Mouse (Mus musculus) forebrain, postnatal 0 days (tissue): ENCODE measurements around the gene Repin1. TPM values are rescaled to one million over a fixed set of nuclear protein-coding genes. Genes with fewer than 3 reads are reported as not detected.

Experiments used
- ATAC-seq: fragments of 200-750 bp; cut with Nextera tagmentation; 2 replicates; pipeline ENCODE4 v1.8.0; 2017; ENCODE audit warnings: mild to moderate bottlenecking, moderate library complexity
- DNase-seq: peaks from one replicate; pipeline ENCODE4 v3.0.0-alpha.2; 2015
- H3K27ac ChIP-seq: fragments of 300-500 bp; sonication (generic); 2 replicates; pipeline ENCODE4 v1.5.1; 2014; ENCODE audit warnings: low read depth, mild to moderate bottlenecking, antibody characterized with exemption, low read length, moderate library complexity, mixed read lengths
- H3K27me3 ChIP-seq: fragments of 300-500 bp; sonication (generic); 2 replicates; pipeline ENCODE4 v1.6.1; 2014; ENCODE audit warnings: mild to moderate bottlenecking, low read length, mixed read lengths; ENCODE audit not compliant: insufficient read depth
- H3K36me3 ChIP-seq: fragments of 300-500 bp; sonication (generic); 2 replicates; pipeline ENCODE4 v1.6.1; 2014; ENCODE audit warnings: mild to moderate bottlenecking, moderate library complexity; ENCODE audit not compliant: insufficient read depth
- H3K4me1 ChIP-seq: fragments of 300-500 bp; sonication (generic); 2 replicates; pipeline ENCODE4 v1.6.1; 2014; ENCODE audit warnings: antibody characterized with exemption; ENCODE audit not compliant: insufficient read depth
- H3K4me2 ChIP-seq: fragments of 300-500 bp; sonication (generic); 2 replicates; pipeline ENCODE4 v1.6.1; 2014; ENCODE audit warnings: low read depth, mild to moderate bottlenecking, moderate library complexity
- H3K4me3 ChIP-seq: fragments of 300-500 bp; sonication (generic); 2 replicates; pipeline ENCODE4 v1.5.1; 2014; ENCODE audit warnings: low read depth, low read length, mixed read lengths
- H3K9ac ChIP-seq: fragments of 300-500 bp; sonication (generic); 2 replicates; pipeline ENCODE4 v1.6.1; 2014; ENCODE audit warnings: mild to moderate bottlenecking
- H3K9me3 ChIP-seq: fragments of 300-500 bp; sonication (generic); 2 replicates; pipeline ENCODE4 v1.6.1; 2016; ENCODE audit warnings: low read length
- CTCF ChIP-seq: sonication (generic); IDR thresholded peaks from 2 replicates; pipeline ENCODE4 v1.5.1; 2016; ENCODE audit warnings: antibody characterized with exemption, control low read depth, low read depth
- WGBS: fragments of 180-500 bp; shearing (Covaris S2); extraction: QIAGEN DNeasy Blood & Tissue Kit; methylation state at CpG from one replicate; pipeline ENCODE4 v1.1.7; 2014; 5-methylcytosine and 5-hydroxymethylcytosine counted together
- polyA plus RNA-seq: library from polyadenylated mRNA; unstranded; fragments of >200 nt; fragmentation: Nextera tagmentation; extraction: Ambion mirVana; gene quantifications from 2 replicates; pipeline ENCODE4 v1.2.1, GENCODE M21; 2015
- total RNA-seq: library from RNA; depleted of rRNA; stranded (reverse); fragments of >200 nt; gene quantifications from 2 replicates; pipeline ENCODE4 v1.2.3, GENCODE M21; 2014

Repin1 gene
- total and polyA plus RNA-seq, 2 experiments from 2014 or later: 29.3 to 55.0 TPM

DNA sequence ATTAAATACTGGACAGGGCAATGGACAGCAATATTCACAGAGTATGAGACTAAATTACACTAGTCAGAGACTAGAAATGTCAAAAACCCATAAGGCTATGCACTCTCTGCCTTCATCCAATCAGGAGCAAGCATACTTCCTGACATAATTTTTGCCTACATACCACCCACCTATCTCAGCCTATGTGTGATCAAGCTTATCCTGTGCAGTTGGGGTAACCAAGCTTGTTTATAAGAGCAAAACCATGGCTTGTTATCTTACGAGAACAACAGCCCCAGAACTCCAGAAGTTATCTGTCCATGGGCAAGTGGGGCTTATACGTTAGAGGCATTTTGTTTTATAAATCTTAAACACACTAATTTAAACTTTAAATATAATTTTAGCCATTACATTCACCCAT is 41.4 kb downstream of the Repin1 start:
- Histone ChIP-seq H3K36me3 (0 out of 2 replicates have a peak, but pooled peaks cover 6% of the 10 kb centered on the region), H3K9ac (no peak overlapping the region), H3K9me3 (no peaks in the 10 kb centered on the region), H3K4me3 (no peak overlapping the region), H3K27ac (no peak overlapping the region), H3K27me3 (no peaks in the 10 kb centered on the region), H3K4me1 (no peaks in the 10 kb centered on the region), H3K4me2 (no peak overlapping the region)
- no peak for TF ChIP-seq CTCF
- DNase-seq (no peak), ATAC-seq (no peak)
- WGBS: 93% methylated on average over 2 of the region's 2 CpGs

DNA sequence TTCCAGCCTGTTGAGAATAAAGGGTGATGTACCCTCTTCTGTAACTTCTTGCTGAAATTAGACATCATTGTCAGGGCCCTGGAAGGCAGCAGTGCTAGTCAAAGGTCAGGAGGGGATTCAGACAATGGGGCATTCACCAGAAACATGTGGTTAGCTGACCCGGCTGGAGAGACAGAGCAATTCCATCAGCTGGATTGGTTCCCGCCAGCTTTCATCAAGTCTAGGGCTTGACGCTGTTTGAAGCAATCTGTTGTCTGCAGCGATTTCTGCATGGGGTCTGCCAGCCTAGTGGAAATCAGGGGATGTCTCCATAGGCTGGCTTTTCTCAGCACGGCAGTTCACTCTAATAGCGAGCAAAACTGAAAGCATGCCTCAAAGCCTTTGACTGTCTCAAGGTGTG is 42.8 kb downstream of the Repin1 start:
- Histone ChIP-seq H3K27me3 (no peaks in the 10 kb centered on the region), H3K9me3 (no peaks in the 10 kb centered on the region), H3K9ac (no peak overlapping the region), H3K4me2 (no peak overlapping the region), H3K27ac (no peak overlapping the region), H3K36me3 (0 out of 2 replicates have a peak, but pooled peaks cover 4% of the 10 kb centered on the region), H3K4me3 (no peak overlapping the region), H3K4me1 (no peaks in the 10 kb centered on the region)
- 46% methylated on average over 6 of the region's 6 CpGs for WGBS
- no peak for TF ChIP-seq CTCF
- ATAC-seq (no peak), DNase-seq (no peak)

DNA sequence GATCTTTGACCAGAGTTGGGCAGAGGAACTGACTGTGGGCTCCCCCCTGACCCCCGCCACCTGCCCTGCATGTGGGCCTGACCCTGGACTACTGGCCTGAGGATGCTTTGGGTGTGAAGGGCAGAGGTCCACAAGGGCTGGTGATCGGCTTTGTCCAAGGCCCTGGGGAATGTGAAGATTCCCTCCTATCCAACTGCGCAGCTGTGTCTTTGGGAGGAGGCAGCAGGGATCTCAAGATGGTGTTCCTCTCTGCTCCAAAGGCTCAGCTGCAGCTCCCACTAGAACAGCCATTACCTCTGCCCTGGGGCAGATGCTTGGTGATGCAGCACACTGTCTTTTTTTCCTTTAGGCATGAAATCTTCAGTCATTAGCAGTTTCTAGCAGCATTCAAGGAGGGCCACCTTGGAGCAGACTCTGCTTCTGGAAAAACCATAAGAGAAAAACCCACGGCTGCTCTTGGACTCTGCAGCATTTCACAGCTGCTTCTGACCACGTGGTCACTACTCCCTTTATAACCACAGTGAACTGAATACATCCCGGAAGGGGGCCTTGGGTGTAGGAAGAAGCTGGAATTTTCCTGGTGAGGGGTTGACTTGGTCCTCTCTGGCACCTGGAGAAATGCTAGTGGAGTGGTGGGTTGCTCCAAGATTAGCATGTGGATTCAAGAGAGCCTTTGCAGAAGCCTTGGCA is 44.3 kb downstream of the Repin1 start:
- Histone ChIP-seq H3K36me3 (no peaks in the 10 kb centered on the region), H3K9ac (no peak overlapping the region), H3K4me3 (no peak overlapping the region), H3K9me3 (no peaks in the 10 kb centered on the region), H3K27me3 (no peaks in the 10 kb centered on the region), H3K27ac (no peak overlapping the region), H3K4me2 (no peak overlapping the region), H3K4me1 (no peaks in the 10 kb centered on the region)
- DNase-seq: no peak
- TF ChIP-seq CTCF: no peak
- WGBS: 72% methylated on average over 6 of the region's 6 CpGs
- ATAC-seq: no peak

DNA sequence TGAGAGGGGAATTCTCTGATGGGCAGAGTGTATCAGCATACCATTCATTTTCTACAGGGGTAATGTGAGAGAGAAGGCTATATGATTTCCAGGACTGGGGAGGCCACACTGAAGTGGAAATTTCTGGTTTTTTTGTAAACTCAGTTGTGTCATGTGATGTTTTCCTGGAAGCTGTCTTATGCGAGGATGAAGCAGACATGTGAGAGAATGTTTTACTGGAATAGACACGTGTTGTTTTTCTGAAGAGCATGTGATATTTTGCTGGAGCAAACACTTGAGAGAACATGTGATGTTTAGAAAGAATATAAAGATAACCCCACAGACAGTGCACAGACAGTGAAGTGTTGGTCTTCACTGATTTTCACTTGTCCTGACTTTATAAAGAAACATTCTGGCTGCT is 44.9 kb downstream of the Repin1 start:
- ATAC-seq (no peak), DNase-seq (no peak)
- no peaks in the 10 kb centered on the region for H3K9me3 ChIP-seq
- WGBS: 60% methylated on average over 2 of the region's 2 CpGs
- no peak overlapping the region for H3K9ac ChIP-seq
- H3K27ac ChIP-seq: no peak overlapping the region
- H3K4me2 ChIP-seq: no peak overlapping the region
- no peak for TF ChIP-seq CTCF
- H3K27me3 ChIP-seq: no peaks in the 10 kb centered on the region
- no peak overlapping the region for H3K4me3 ChIP-seq
- H3K36me3 ChIP-seq: no peaks in the 10 kb centered on the region
- no peaks in the 10 kb centered on the region for H3K4me1 ChIP-seq

DNA sequence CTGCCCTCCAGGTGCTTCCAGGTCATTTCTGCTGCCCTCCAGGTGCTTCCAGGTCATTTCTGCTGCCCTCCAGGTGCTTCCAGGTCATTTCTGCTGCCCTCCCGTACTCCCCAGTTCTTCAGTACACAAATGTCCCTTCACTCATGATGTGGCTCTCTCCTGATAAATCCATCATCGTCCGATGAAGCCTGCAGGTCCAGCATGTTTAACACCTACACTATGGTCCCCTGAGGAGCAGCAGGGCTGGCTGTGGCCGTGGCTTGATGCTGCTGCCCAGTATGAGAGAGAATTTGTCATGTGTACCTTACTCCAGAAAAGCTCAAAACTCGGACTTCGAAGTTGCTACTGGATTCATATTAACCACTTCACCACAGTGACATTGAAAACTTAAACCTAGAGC is 47.7 kb downstream of the Repin1 start:
- Histone ChIP-seq H3K27ac (no peak overlapping the region), H3K4me2 (no peak overlapping the region), H3K27me3 (no peaks in the 10 kb centered on the region), H3K36me3 (no peaks in the 10 kb centered on the region), H3K4me1 (no peaks in the 10 kb centered on the region), H3K9ac (no peak overlapping the region), H3K9me3 (no peaks in the 10 kb centered on the region), H3K4me3 (no peak overlapping the region)
- WGBS: 77% methylated on average over 6 of the region's 6 CpGs
- DNase-seq (no peak), ATAC-seq (no peak)
- TF ChIP-seq CTCF: no peak

DNA sequence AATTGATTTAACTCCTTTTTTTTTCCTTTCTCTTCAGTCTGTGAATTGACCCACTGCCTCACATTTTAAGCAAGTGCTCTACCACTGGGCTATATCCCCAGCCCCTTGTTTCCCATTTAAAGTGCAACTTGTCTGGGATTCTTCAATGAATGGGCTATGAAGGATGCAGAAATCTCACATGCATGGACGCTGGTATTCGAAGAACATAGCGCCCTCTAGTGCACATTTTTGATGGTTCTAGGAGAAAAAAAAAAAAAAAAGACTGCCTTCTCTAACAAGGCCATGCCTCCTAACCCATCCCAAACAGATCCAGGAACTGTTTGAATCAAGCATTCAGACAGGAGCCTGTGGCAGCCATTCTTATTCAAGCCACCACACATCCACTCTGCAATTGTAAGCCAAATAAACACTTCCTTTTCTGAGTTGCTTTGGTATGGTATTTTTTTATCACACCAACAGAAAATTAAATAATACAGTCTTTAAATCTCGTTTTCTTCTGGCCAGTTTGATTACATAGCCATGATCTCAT is 49.1 kb downstream of the Repin1 start:
- Histone ChIP-seq H3K9me3 (no peaks in the 10 kb centered on the region), H3K36me3 (no peaks in the 10 kb centered on the region)
- ATAC-seq: peak; percentile 61

DNA sequence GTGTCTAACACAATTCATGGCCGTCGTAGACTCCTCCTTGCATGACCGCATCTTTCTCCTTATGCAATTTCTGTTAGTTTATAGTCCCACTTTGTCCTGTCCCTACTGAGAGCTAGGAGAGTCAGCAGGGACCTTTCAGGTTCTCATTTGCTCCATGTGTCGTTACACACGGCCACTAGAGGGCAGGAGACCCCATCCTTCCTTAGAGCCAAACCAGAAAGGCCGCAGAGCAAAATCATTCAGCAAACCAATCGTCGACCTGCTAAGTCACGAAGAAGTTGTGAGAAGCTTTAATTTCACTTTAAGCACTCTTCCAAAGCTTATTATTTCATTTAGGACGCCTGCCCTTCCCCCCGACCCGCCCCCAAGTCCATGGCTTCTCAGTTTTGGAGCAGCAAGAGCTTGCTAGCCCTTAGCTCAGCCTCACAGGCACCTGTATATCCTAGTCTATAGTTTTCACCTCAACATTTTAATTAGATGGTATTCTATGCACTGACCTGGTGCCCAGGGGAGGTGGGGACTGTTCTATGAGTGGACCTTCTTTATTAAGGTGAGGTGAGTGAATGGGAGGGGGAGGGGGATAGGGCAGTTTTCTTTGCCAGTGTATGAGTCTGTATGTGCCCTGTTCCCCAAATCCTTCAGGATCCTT is 52.1 kb downstream of the Repin1 start:
- 13% methylated on average over 12 of the region's 12 CpGs for WGBS

More for the DNA sequence above, 49.1 kb downstream of the Repin1 start:
- Histone ChIP-seq H3K4me2 (no peak overlapping the region), H3K9ac (no peak overlapping the region), H3K4me1 (no peaks in the 10 kb centered on the region), H3K27ac (no peak overlapping the region), H3K4me3 (no peak overlapping the region), H3K27me3 (no peaks in the 10 kb centered on the region)
- DNase-seq: peak; percentile 83
- WGBS: 19% methylated on average over 4 of the region's 4 CpGs
- TF ChIP-seq CTCF: peak; percentile 74

More for the DNA sequence above, 52.1 kb downstream of the Repin1 start:
- no peaks in the 10 kb centered on the region for H3K9me3 ChIP-seq
- no peak overlapping the region for H3K4me2 ChIP-seq
- H3K9ac ChIP-seq: no peak overlapping the region
- no peak overlapping the region for H3K27ac ChIP-seq
- H3K36me3 ChIP-seq: no peaks in the 10 kb centered on the region
- DNase-seq (peak; percentile 77), ATAC-seq (peak; percentile 53; the same call in 1 of the 2 replicates)
- no peaks in the 10 kb centered on the region for H3K4me1 ChIP-seq
- no peaks in the 10 kb centered on the region for H3K27me3 ChIP-seq
- peak; percentile 87 for TF ChIP-seq CTCF
- H3K4me3 ChIP-seq: no peak overlapping the region
